Mouse (Mus musculus): ENCODE measurements around the gene Olfr459.

Olfr459 gene

DNA sequence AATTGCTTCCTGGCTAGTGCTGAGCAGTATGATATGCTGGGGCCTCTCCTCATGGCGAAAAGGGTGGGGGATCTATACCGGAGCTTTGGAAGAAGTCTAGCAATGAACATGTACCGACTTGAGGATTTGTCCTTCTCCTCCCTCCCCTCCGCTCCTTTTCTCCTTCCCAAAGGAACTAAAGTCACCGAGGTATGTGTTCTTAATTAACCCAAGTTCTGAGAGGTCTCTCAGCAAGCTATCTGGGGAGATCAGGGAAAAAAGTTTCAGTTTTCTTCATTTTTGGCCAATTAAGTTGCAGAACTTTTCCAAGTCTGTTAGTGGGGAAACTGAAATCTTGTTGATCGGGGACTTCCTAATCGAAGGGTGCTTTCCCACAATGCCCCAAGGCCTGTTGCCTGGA is at the start of gene Olfr459:
Olfr459 (minus strand) TSS at position 101 of the 400 bp plus-strand sequence.
- in situ Hi-C loops (cut with MboI; ENCODE audit: low sequenced_read_pairs), result no loop called here

DNA sequence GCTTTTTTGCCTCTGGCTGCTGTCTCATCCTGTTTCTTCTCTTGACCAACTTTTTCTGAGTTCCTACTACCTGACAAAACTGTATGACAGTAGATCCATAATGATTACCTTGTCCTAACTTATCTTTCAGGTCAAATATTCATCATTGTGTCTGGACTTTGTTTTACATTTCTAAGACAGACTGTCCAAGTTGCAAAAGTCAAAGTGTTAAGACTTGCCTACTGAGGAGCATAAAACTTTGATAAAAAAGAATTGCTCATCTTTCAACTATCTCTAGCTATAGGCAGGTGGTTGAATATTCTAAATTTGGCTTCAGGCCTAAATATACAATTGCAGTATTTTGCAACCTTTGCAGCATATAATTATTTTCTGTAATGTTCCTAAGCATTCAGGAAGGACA is 49.1 kb upstream of the Olfr459 start:
- in situ Hi-C loops (cut with MboI; ENCODE audit: low sequenced_read_pairs), result no loop called here

GRCm38 (mm10) chr6:41786700-41787099 is 11.7 kb upstream of the Olfr459 start:
- in situ Hi-C loops (cut with MboI; ENCODE audit: low sequenced_read_pairs), result no loop called here

DNA sequence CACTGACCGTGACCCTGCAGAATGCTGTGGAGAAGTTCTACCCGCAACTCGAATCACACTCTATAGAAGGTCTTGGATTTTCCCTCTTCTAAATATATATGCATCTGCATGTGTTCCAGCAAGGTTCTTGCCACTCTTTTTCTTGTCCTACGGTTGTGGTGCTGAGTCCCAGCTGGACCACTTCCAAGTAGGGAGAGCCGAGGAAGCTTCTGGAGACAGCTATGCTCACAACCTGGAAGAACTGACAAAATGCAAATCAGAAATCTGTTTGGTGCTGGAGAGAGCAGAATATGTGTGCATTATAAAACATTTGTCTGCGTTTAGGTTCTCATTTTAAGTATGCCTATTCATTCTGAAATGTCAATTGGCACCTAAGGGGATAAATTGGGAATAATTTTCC is 744 bp upstream of the Olfr459 start:
- in situ Hi-C loops (cut with MboI; ENCODE audit: low sequenced_read_pairs), result no loop called here

DNA sequence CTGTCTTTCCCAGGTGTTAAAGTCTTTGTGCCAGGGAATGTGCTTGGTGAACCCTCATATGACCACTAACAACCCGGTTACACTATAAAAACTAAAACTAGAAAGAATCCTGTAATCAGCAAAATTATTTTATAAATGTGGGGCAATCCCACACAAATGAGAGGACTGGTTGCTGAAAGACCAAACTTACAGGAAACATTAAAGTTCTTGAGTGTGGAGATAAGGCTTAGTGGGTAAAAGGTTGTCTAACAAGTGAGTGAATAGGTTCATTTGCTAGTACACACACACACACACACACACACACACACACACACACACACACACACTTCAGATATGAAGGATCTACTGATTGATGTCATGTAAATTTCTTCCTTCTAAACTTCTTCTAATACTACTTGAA is 5.1 kb downstream of the Olfr459 start:
- in situ Hi-C loops (cut with MboI; ENCODE audit: low sequenced_read_pairs), result no loop called here

DNA sequence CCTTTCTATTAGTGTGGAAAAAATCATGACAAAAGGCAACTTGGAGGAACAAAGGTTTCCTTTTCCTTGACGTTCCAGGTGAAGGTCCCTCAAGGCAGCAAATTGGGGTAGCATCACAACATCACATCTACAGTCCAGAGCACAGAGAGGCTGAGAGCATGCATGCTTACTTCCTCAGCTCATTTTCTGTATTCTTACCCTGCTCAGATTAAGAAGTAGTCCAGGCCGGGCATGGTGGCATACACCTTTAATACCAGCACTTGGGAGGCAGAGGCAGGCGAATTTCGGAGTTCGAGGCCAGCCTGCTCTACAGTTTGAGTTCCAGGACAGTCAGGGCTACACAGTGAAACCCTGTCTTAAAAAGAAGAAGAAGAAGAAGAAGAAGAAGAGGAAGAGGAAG is 10.7 kb downstream of the Olfr459 start:
- in situ Hi-C loops (cut with MboI; ENCODE audit: low sequenced_read_pairs), result no loop called here

GRCm38 (mm10) chr6:41762370-41762757 is 12.6 kb downstream of the Olfr459 start:
- in situ Hi-C loops (cut with MboI; ENCODE audit: low sequenced_read_pairs), result no loop called here

DNA sequence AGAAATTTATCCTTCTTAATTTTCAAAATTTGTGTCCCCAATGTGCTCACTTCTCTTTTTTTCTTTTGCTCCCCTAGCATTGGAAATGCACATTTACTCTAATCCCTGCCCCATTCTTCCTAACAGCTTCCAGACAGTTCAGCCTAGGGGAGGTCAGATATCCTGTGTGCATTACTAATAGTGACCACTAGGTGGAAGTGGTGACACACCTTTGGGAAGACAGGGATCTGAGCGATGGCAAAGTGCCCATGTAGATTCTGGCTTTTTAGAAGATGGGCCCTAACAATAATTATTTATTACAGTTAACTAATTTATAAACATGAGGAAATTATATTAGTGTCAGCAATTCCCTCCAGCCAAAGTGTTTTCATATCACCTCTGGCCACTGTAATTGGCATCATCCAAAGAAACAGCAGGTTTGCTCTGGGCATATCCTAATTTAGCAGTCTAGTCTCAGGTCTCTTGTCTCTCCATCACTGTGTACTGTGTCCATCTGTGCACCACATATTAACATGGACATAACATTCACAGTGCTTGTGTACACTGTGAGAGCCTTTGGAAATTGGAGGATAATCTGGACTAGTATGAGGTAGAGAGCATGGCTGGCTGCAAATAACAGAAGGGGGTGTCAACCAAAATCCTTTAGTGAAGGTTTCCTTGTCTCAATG is 13.1 kb downstream of the Olfr459 start:
- in situ Hi-C loops (cut with MboI; ENCODE audit: low sequenced_read_pairs), result no loop called here

DNA sequence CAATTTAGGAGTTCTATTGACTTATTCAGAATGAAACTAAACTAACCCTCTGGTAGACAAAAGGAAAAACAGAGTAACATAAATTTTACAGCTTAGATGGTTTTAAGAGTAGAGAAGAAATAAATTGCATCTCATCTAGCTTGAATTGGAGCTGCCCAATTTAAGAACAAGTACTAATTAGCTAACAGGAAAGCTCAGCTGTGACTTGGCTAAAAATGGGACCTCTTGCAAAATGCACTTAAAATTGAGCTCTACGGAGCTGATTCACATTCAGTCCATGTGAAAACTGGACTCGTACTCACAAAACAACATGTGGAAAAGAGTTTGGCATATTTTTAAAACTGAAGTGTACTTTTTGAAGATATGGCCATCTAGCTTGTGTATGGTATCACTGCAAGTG is 15.4 kb downstream of the Olfr459 start:
- in situ Hi-C loops (cut with MboI; ENCODE audit: low sequenced_read_pairs), result no loop called here

DNA sequence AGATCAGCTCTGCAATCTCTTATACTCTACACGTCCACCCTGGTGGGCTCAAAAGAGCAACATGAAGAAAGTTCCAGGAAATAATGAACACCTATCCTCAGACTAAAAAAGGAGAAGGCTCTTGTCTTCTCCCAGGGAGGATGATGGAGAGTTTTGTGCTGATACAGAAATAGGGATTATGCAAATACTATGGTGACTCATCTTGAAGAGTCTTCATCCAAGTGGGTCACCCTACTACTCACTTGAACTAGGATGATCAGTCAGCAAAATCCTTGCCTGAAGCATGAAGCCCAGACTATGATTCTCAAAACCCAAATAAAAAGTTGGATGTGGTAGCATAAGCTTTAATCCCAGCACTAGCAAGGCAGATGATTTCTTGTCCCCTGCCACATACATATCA is 16.6 kb downstream of the Olfr459 start:
- in situ Hi-C loops (cut with MboI; ENCODE audit: low sequenced_read_pairs), result no loop called here

- in situ Hi-C loops (cut with MboI; ENCODE audit: low sequenced_read_pairs), result no loop called here
Observed at GRCm38 (mm10) chr6:41757199-41757598, 17.8 kb downstream of the Olfr459 start.

DNA sequence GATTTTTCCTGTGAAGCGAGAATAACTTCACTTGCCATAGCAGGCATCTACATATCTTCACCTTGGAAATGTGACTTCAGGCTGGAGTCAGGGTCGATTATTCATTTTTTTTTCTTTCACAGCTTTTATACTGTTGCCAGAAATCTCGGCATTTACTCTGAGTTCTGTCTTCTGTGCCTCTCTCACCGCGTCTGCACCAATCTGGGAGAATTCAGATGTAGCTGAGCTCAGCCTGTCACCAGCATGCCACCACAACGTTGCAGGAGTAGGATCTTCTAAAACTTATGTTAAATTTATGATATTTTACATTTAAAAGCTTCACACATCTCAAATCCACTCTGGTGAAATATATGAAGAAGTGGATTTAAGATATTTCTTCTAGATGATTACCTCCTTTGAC is 20.4 kb downstream of the Olfr459 start:
- in situ Hi-C loops (cut with MboI; ENCODE audit: low sequenced_read_pairs), result no loop called here

- in situ Hi-C loops (cut with MboI; ENCODE audit: low sequenced_read_pairs), result no loop called here
Observed at GRCm38 (mm10) chr6:41744664-41745392, 30.1 kb downstream of the Olfr459 start.

- in situ Hi-C loops (cut with MboI; ENCODE audit: low sequenced_read_pairs), result no loop called here
Observed at GRCm38 (mm10) chr6:41741101-41741500, 33.9 kb downstream of the Olfr459 start.

DNA sequence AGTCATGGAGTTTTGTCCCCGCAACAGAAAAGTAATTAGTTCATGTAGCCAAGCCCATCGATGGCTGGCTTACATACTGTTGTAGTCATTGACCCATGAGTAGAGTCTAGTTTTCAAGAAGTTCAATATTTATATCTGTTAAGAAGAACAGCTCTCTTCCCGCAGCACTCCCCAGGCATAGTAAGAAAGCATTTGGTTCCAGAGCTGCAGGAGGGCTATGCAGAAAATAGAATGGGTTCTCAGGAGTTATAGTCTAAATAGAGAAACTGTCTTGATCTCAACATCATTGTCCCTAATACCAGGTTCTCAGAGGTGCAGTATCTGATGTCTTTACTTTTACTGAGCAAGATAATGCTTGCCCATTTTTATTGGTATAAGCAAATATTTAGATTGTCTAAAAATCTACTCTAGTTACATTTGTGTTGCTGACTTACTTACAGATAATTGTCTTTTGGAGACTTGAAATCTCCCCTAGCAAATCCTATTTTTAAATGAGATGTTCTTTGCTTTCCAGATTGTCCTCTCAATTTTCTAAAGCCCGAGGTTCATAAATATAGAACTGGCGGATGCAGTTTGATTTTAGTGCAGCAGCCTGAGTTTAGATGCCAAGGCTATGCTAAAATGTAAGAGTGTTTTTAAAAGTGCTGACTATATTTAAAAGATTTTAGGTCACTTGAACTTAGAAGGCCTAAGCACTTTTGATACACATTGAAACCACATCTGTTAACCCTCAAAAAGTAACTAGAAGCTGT is 40.1 kb downstream of the Olfr459 start:
- in situ Hi-C loops (cut with MboI; ENCODE audit: low sequenced_read_pairs), result no loop called here

DNA sequence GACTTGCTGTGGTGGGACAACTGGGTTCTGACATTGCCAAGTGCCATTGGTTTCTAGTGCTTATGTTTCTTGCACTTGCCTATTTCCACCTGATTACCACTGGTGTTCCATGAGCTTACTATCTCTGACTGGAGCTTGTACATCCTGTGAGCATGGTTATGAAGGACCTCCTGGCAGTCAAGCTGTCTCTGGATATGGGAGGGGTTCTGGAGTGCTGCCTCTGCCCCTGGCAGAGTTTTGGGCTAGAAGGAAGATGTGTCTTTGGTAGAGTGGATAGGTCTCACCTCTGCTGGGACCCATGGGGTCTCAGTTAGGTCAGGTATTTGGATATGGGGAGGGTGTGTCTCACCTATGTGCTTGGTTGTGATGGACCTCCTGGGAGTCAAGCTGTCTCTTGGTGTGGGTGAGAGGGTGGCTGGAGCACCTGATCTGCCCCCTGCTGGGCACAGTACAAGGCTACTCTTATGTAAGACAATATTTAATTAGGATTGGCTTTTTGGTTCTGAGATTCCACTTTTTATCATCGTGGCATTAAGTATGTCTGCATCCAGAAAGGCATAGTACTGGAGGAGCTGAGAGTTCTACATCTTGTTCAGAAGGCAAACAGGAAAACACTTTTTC is 46.9 kb downstream of the Olfr459 start:
- in situ Hi-C loops (cut with MboI; ENCODE audit: low sequenced_read_pairs), result no loop called here

GRCm38 (mm10) chr6:41721430-41721829 is 53.5 kb downstream of the Olfr459 start:
- in situ Hi-C loops (cut with MboI; ENCODE audit: low sequenced_read_pairs), result no loop called here

All from CH12F3 (cell line).